Mouse (Mus musculus) lung, adult 2 months (tissue): ENCODE results near the gene Srpr. TPM values are rescaled to one million over a fixed set of nuclear protein-coding genes. Genes with fewer than 3 reads are reported as not detected.

Experiments
- DNase-seq: peaks from one replicate; pipeline ENCODE4 v3.0.0; 2022
- H3K4me1 ChIP-seq: fragments of 200-500 bp; 2 replicates; pipeline ENCODE4 v1.6.1; 2011; ENCODE audit warnings: low read length; ENCODE audit not compliant: control insufficient read depth, insufficient read depth
- H3K4me3 ChIP-seq: fragments of 200-500 bp; replicated peaks from 2 replicates; pipeline ENCODE3; 2011; ENCODE audit warnings: low read depth, mild to moderate bottlenecking, control low read depth, low read length; ENCODE audit errors: extremely low read depth
- CTCF ChIP-seq: fragments of 200-500 bp; IDR thresholded peaks from 2 replicates; pipeline ENCODE4 v1.5.1; 2011; ENCODE audit warnings: mild to moderate bottlenecking, low read length, control low read depth; ENCODE audit not compliant: insufficient read depth
- POLR2A ChIP-seq: fragments of 200-500 bp; IDR thresholded peaks from 2 replicates; pipeline ENCODE4 v1.6.1; 2011; ENCODE audit warnings: low read depth, mild to moderate bottlenecking, control low read depth, low read length, borderline replicate concordance; ENCODE audit errors: extremely low read depth
- WGBS: fragments of 180-500 bp; shearing (Covaris S2); methylation state at CpG from one replicate; pipeline ENCODE4 v1.1.7; 2018; 5-methylcytosine and 5-hydroxymethylcytosine counted together
- polyA plus RNA-seq: library from polyadenylated mRNA; depleted of rRNA; stranded (reverse); fragments of >200 nt; gene quantifications from 2 replicates; pipeline ENCODE4 v1.2.3, GENCODE M21; 2012

Gene Srpr
- polyA plus RNA-seq, 1 experiment: 88.1 TPM

DNA sequence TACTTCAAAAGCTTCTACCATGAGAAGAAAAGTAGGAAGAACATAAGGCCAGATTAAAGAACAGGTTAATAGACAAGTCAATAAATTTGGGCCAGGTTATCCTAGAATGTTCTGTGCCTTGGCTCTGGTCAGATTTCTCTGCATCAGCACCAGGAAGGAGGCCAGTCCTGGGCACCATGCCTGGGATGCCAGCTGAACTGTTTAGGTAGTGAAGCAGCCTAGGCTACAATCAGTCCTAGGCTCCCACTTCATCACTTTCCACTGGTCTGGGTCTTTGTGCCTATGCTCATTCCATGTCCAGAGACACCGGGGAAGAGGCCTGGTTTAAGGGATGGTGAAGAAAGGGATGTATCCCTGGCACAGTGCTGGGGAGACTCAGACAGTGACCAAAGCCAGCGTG is 4.4 kb downstream of the Srpr start:
- H3K4me3 ChIP-seq: no peak overlapping the region
- no peak for TF ChIP-seq POLR2A
- no peak for TF ChIP-seq CTCF
- DNase-seq: no peak
- WGBS: 98% methylated on average over 2 of the region's 2 CpGs
- H3K4me1 ChIP-seq: peaks cover 6% of the 10 kb centered on the region

DNA sequence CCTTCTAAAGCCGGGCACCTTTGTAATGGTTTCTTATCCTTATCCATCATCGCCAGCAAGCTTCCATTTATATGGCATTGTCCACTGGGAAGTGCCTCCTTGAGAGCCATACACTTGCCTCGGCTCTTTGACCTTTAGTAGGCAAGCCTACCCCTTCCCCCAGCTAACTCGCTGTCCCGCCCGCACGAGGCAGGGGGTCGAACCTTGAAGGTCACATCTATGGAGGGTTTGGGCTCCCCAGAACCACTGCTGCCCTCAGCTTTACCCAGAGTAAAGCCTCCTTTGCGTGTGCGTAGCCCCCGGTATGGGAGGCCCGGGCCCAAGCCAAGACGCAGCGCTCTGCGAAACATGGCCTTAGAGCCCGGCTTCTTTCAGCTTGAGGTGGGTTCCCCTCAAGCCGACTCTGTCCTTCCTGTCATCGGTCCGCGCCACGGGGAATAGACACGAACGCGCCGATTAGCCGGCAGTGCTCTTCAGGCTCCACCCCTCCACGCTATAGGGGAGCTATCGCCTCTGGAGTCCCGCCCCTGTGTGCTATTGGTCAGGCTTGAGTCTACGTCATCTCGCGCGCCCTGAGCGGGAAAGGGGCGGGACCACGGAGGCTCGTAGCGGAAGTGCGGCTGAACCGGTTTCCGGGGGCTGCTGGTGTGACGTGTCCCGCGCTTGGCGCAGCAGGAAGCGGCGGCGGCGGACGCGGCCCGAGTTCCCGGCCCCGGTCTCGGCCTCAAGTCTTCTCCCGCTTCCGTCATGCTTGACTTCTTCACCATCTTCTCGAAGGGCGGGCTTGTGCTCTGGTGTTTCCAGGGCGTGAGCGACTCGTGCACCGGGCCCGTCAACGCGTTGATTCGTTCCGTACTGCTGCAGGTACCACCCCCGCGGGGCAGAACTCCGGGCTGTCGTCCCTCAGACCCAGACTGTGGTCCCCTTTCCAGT is 10.8 kb downstream of the Srpr start, which contains the start of gene Foxred1:
Gene Foxred1 (minus strand): TSS at position 514 of the 933 bp plus-strand sequence.
- peaks cover 3% of the 10 kb centered on the region; the same call in 1 of the 2 replicates for H3K4me1 ChIP-seq
- DNase-seq: peak; percentile 98
- peak within 1 kb of the TSS; percentile 93 for H3K4me3 ChIP-seq
- under 1% methylated on average over 72 of the region's 72 CpGs for WGBS
- TF ChIP-seq CTCF: no peak
- TF ChIP-seq POLR2A: peak; percentile 94

DNA sequence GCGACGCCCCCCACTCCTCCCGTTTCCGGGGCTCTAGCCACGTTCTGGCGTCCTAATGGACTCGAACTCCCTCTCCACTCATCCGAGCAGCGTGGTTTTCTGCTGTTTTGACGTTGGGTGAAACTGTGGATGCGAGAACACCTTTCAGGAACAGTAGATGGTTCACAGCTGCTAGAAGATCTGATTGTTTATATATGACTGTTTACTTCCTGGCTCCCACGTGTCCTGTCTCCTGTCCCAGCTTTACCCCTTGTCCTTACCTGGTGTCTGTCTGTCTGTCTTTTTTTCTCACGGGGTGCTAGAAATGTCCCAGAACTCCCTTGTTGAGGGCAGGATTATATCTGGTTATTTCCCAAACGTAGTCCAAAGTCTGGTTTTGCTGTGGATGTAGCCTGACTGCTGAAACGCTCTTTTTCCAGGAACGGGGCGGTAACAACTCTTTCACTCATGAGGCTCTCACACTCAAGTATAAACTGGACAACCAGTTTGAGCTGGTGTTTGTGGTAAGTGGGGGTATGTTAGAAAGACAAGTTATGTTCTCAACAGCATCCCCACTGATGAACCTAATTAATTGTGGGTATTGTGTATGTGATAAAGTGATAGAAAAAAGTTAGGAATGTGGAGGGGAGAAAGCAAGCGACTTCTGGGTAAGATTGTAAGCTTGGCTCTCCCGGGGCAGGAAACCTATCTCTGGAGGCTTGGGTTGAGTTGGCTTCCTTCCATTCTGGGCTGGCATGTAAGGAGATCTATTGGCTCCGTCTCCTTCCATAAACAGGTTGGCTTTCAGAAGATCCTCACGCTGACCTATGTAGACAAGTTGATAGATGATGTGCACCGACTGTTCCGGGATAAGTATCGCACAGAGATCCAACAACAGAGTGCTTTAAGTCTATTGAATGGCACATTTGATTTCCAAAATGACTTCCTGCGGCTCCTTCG is 11.9 kb downstream of the Srpr start:
- 17% methylated on average over 26 of the region's 26 CpGs for WGBS
- TF ChIP-seq POLR2A (no peak), CTCF (no peak)
- DNase-seq: no peak
- peak overlapping the region; percentile 79 for H3K4me3 ChIP-seq
- H3K4me1 ChIP-seq: peaks cover 3% of the 10 kb centered on the region; the same call in 1 of the 2 replicates

- TF ChIP-seq CTCF (no peak), POLR2A (no peak)
- DNase-seq: no peak
- Histone ChIP-seq H3K4me1 (no peaks in the 10 kb centered on the region), H3K4me3 (no peak overlapping the region)
- WGBS: 49% methylated on average over 1 of the region's 1 CpGs
Measured at GRCm38 (mm10) chr9:35217963-35218362, 18.0 kb downstream of the Srpr start.

- no peak overlapping the region for H3K4me3 ChIP-seq
- WGBS: 95% methylated on average over 3 of the region's 3 CpGs
- no peak for DNase-seq
- TF ChIP-seq CTCF: no peak
- no peak for TF ChIP-seq POLR2A
- no peaks in the 10 kb centered on the region for H3K4me1 ChIP-seq
Measured at GRCm38 (mm10) chr9:35223466-35223865, 23.5 kb downstream of the Srpr start.

DNA sequence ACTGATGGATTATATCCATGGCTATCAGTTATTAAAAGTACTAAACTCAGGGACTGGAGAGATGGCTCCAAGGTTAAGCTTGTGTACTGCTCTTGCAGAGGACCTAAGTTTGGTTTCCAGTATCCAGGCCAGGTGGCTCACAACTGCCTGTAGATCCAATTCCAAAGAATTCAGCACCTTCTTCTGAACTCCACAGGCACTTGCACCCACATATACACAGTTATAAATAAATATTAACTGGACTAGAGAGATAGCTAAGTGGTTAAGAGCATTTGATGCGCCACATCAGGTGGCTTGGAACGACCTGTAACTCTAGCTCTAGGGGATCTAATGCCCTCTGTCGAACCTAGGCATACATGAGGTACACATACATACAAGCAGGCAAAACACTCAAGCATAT is 28.7 kb downstream of the Srpr start:
- H3K4me1 ChIP-seq: no peaks in the 10 kb centered on the region
- H3K4me3 ChIP-seq: no peak overlapping the region
- WGBS: 90% methylated on average over 3 of the region's 3 CpGs
- TF ChIP-seq CTCF: no peak
- no peak for TF ChIP-seq POLR2A
- DNase-seq: no peak

GRCm38 (mm10) chr9:35235996-35236395 is 36.0 kb downstream of the Srpr start:
- no peak for TF ChIP-seq CTCF
- no peak for TF ChIP-seq POLR2A
- 58% methylated on average over 3 of the region's 3 CpGs for WGBS
- Histone ChIP-seq H3K4me1 (peaks cover 2% of the 10 kb centered on the region; the same call in 1 of the 2 replicates), H3K4me3 (no peak overlapping the region)
- DNase-seq: no peak

DNA sequence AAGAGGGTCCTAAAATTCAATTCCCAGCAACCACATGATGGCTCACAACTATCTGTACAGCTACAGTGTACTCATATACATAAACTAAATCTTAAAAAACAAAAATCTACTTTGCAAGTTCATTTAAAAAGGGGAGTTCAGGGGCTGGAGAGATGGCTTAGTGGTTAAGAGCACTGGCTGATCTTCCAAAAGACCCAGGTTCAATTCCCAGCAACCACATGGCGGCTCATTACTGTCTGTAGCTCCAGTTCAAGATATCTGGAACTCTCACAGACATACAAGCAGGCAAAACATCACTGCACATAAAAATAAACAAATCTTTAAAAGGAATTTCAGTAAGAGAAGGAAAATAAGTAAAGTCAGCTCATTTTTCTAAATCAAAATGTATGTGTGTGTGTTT is 38.4 kb downstream of the Srpr start:
- no peak for DNase-seq
- TF ChIP-seq CTCF: no peak
- TF ChIP-seq POLR2A: no peak
- 95% methylated on average over 1 of the region's 1 CpGs for WGBS
- Histone ChIP-seq H3K4me3 (no peak overlapping the region), H3K4me1 (peaks cover 2% of the 10 kb centered on the region; the same call in 1 of the 2 replicates)
